Mouse (Mus musculus): ENCODE results near the gene Ccdc191.

Gene Ccdc191

GRCm38 (mm10) chr16:43889208-43890004, at the start of gene Ccdc191:
Ccdc191 (plus strand) TSS chr16:43889800.
- DNase-seq (ENCODE audit: low spot score in 2 of 2) = peak; percentile 99

- no peak for DNase-seq (ENCODE audit: low spot score in 2 of 2)
These were observed 48.4 kb upstream of the Ccdc191 start for GRCm38 (mm10) chr16:43841236-43841635.

- no peak for DNase-seq (ENCODE audit: low spot score in 2 of 2)
These were observed 39.8 kb upstream of the Ccdc191 start for GRCm38 (mm10) chr16:43849839-43850238.

- DNase-seq (ENCODE audit: low spot score in 2 of 2) = no peak
These were observed 30.6 kb upstream of the Ccdc191 start for GRCm38 (mm10) chr16:43858941-43859476.

GRCm38 (mm10) chr16:43860624-43861023, 29.0 kb upstream of the Ccdc191 start:
- no peak for DNase-seq (ENCODE audit: low spot score in 2 of 2)

- DNase-seq (ENCODE audit: low spot score in 2 of 2) = no peak
These were observed 19.8 kb upstream of the Ccdc191 start for GRCm38 (mm10) chr16:43869805-43870204.

GRCm38 (mm10) chr16:43871419-43871818, 18.2 kb upstream of the Ccdc191 start:
- DNase-seq (ENCODE audit: low spot score in 2 of 2) = no peak

- DNase-seq (ENCODE audit: low spot score in 2 of 2) = no peak
These were observed 9.8 kb upstream of the Ccdc191 start for GRCm38 (mm10) chr16:43879769-43880168.

- DNase-seq (ENCODE audit: low spot score in 2 of 2) = no peak
These were observed 8.0 kb upstream of the Ccdc191 start for GRCm38 (mm10) chr16:43881636-43882035.

GRCm38 (mm10) chr16:43882329-43882728, 7.3 kb upstream of the Ccdc191 start:
- no peak for DNase-seq (ENCODE audit: low spot score in 2 of 2)

GRCm38 (mm10) chr16:43890005-43890336, 371 bp downstream of the Ccdc191 start:
- DNase-seq (ENCODE audit: low spot score in 2 of 2) = no peak

- DNase-seq (ENCODE audit: low spot score in 2 of 2) = no peak
These were observed 1.2 kb downstream of the Ccdc191 start for GRCm38 (mm10) chr16:43890747-43891336.

GRCm38 (mm10) chr16:43894501-43894900, 4.9 kb downstream of the Ccdc191 start:
- DNase-seq (ENCODE audit: low spot score in 2 of 2) = no peak

- no peak for DNase-seq (ENCODE audit: low spot score in 2 of 2)
These were observed 10.5 kb downstream of the Ccdc191 start for GRCm38 (mm10) chr16:43900138-43900537.

GRCm38 (mm10) chr16:43900571-43900970, 11.0 kb downstream of the Ccdc191 start:
- DNase-seq (ENCODE audit: low spot score in 2 of 2) = no peak

- no peak for DNase-seq (ENCODE audit: low spot score in 2 of 2)
These were observed 19.3 kb downstream of the Ccdc191 start for GRCm38 (mm10) chr16:43908881-43909280.

GRCm38 (mm10) chr16:43918867-43919266, 29.3 kb downstream of the Ccdc191 start:
- DNase-seq (ENCODE audit: low spot score in 2 of 2) = no peak

- DNase-seq (ENCODE audit: low spot score in 2 of 2) = no peak
These were observed 32.4 kb downstream of the Ccdc191 start for GRCm38 (mm10) chr16:43922024-43922423.

- no peak for DNase-seq (ENCODE audit: low spot score in 2 of 2)
These were observed 33.0 kb downstream of the Ccdc191 start for GRCm38 (mm10) chr16:43922630-43923029.

GRCm38 (mm10) chr16:43925001-43925558, 35.5 kb downstream of the Ccdc191 start:
- no peak for DNase-seq (ENCODE audit: low spot score in 2 of 2)

GRCm38 (mm10) chr16:43925846-43926245, 36.2 kb downstream of the Ccdc191 start:
- no peak for DNase-seq (ENCODE audit: low spot score in 2 of 2)

GRCm38 (mm10) chr16:43926341-43926859, 36.8 kb downstream of the Ccdc191 start, which contains the start of gene Qtrt2:
Qtrt2 (minus strand) TSS chr16:43926809.
- no peak for DNase-seq (ENCODE audit: low spot score in 2 of 2)

Data from spleen, postnatal 36 days (tissue).